In genomic region chr8:104631975-104632374, GRCm38 (mm10) we compare ENCODE assay signal across 9 mouse cellular contexts. TPM values are rescaled to one million over a fixed set of nuclear protein-coding genes. Genes with fewer than 3 reads are reported as not detected.
A peak's percentile ranks its signal among the peaks of the same experiment; 100 is the strongest.
DNase-seq lines count a peak whose midpoint lies in the region; ATAC-seq and TF ChIP-seq lines count a peak whose summit lies in the region.
"Had no signal": no experiment of that assay in that cellular context is flagged by ENCODE, and none has a peak within 500 bp of the region (broad histone marks: within the 10 kb centered on the region; RNA-seq: fewer than 3 reads in every experiment).

No protein-coding gene starts in this region.

- H3K4me2 ChIP-seq in hindbrain, embryonic 14.5 days (replicated peaks), result 0 out of 2 replicates have a peak overlapping the region, but pooled peaks have one; percentile 60
- no peak overlapping the region for H3K4me2 ChIP-seq in hindbrain, embryonic 11.5 days (replicated peaks; ENCODE audit: low read depth, low read length)
- peak overlapping the region; percentile 70 for H3K4me2 ChIP-seq in intestine, embryonic 16.5 days (ENCODE audit: low read depth, low read length)
- H3K4me2 ChIP-seq in stomach, postnatal 0 days (replicated peaks; ENCODE audit: low read depth), result peak overlapping the region; percentile 58

- H3K4me3 ChIP-seq in hindbrain, embryonic 14.5 days (replicated peaks; ENCODE audit: low read length), result 0 out of 2 replicates have a peak overlapping the region, but pooled peaks have one; percentile 26
- H3K4me3 ChIP-seq in hindbrain, embryonic 11.5 days (ENCODE audit: low read depth, low read length), result no peak overlapping the region
- H3K4me3 ChIP-seq in intestine, embryonic 16.5 days (ENCODE audit: low read length), result peak overlapping the region; percentile 48; the same call in 1 of the 2 replicates
- H3K4me3 ChIP-seq in stomach, postnatal 0 days (ENCODE audit: low read depth, low read length), result peak overlapping the region; percentile 42

- peaks cover 7% of the 10 kb centered on the region for H3K36me3 ChIP-seq in hindbrain, embryonic 14.5 days (replicated peaks; ENCODE audit: control insufficient read depth, insufficient read depth)
- no peaks in the 10 kb centered on the region for H3K36me3 ChIP-seq in hindbrain, embryonic 11.5 days (ENCODE audit: control insufficient read depth, insufficient read depth, low read length)
- H3K36me3 ChIP-seq in intestine, embryonic 16.5 days (ENCODE audit: control insufficient read depth, insufficient read depth, low read length), result no peaks in the 10 kb centered on the region
- H3K36me3 ChIP-seq in stomach, postnatal 0 days (ENCODE audit: control insufficient read depth, insufficient read depth, low read length), result no peaks in the 10 kb centered on the region

- H3K4me1 ChIP-seq in hindbrain, embryonic 14.5 days (replicated peaks; ENCODE audit: control insufficient read depth, insufficient read depth, low read length), result peaks cover 8% of the 10 kb centered on the region; the same call in 1 of the 2 replicates
- no peaks in the 10 kb centered on the region; the same call in 1 of the 2 replicates for H3K4me1 ChIP-seq in hindbrain, embryonic 11.5 days (replicated peaks; ENCODE audit: control insufficient read depth, insufficient read depth, low read length)
- H3K4me1 ChIP-seq in intestine, embryonic 16.5 days (ENCODE audit: control insufficient read depth, insufficient read depth, low read length), result peaks cover 6% of the 10 kb centered on the region
- 0 out of 2 replicates have a peak, but pooled peaks cover 2% of the 10 kb centered on the region for H3K4me1 ChIP-seq in stomach, postnatal 0 days (replicated peaks; ENCODE audit: control insufficient read depth, insufficient read depth)

- no peak for TF ChIP-seq CTCF in stomach, postnatal 0 days (IDR thresholded peaks at IDR 0.05; ENCODE audit: low read depth)

- TF ChIP-seq EP300 in stomach, postnatal 0 days (optimal IDR thresholded peaks at IDR 0.05), result no peak

- no peak overlapping the region for H3K27ac ChIP-seq in hindbrain, embryonic 14.5 days
- H3K27ac ChIP-seq in hindbrain, embryonic 11.5 days (ENCODE audit: low read depth, low read length), result no peak overlapping the region
- H3K27ac ChIP-seq in intestine, embryonic 16.5 days (ENCODE audit: low read length), result no peak overlapping the region
- H3K27ac ChIP-seq in stomach, postnatal 0 days (replicated peaks), result peak overlapping the region; percentile 58

- DNase-seq in hindbrain, embryonic 14.5 days (ENCODE audit: low spot score), result no peak
- DNase-seq in hindbrain, embryonic 11.5 days (ENCODE audit: low spot score), result no peak
- DNase-seq in urinary bladder, postnatal 14 days (ENCODE audit: low spot score), result peak; percentile 1
- DNase-seq in urinary bladder, adult 18-20 months (ENCODE audit: low spot score in 2 of 2), result no peak
- no peak for DNase-seq in stomach, postnatal 0 days (ENCODE audit: low spot score)
- no peak for DNase-seq in ovary, postnatal 36 days (ENCODE audit: low spot score)
- no peak for DNase-seq in right cerebral cortex, postnatal 14 days

- no peak overlapping the region for H3K9ac ChIP-seq in hindbrain, embryonic 14.5 days
- H3K9ac ChIP-seq in hindbrain, embryonic 11.5 days (ENCODE audit: low read depth, low read length), result no peak overlapping the region
- no peak overlapping the region for H3K9ac ChIP-seq in intestine, embryonic 16.5 days (ENCODE audit: low read depth, low read length)
- H3K9ac ChIP-seq in stomach, postnatal 0 days (ENCODE audit: low read length), result no peak overlapping the region

- 28% methylated on average over 5 of the region's 5 CpGs for WGBS in hindbrain, embryonic 14.5 days
- WGBS in hindbrain, embryonic 11.5 days, result 28% methylated on average over 5 of the region's 5 CpGs
- WGBS in intestine, embryonic 16.5 days, result 42% methylated on average over 5 of the region's 5 CpGs
- 34% methylated on average over 5 of the region's 5 CpGs for WGBS in stomach, postnatal 0 days

- no peak for ATAC-seq in hindbrain, embryonic 14.5 days (ENCODE audit: low FRiP score)
- no peak for ATAC-seq in hindbrain, embryonic 11.5 days (ENCODE audit: low FRiP score)
- no peak for ATAC-seq in intestine, embryonic 16.5 days
- ATAC-seq in stomach, postnatal 0 days (ENCODE audit: low FRiP score, low TSS enrichment), result no peak

- no peaks in the 10 kb centered on the region for H3K9me3 ChIP-seq in hindbrain, embryonic 14.5 days (ENCODE audit: control insufficient read depth, low read length)
- H3K9me3 ChIP-seq in hindbrain, embryonic 11.5 days (ENCODE audit: control insufficient read depth, low read length), result no peaks in the 10 kb centered on the region
- no peaks in the 10 kb centered on the region for H3K9me3 ChIP-seq in intestine, embryonic 16.5 days (ENCODE audit: control insufficient read depth, low read length)
- no peaks in the 10 kb centered on the region for H3K9me3 ChIP-seq in stomach, postnatal 0 days (ENCODE audit: control insufficient read depth, low read length)

- peaks cover 27% of the 10 kb centered on the region for H3K27me3 ChIP-seq in hindbrain, embryonic 14.5 days (ENCODE audit: control insufficient read depth, insufficient read depth, low read length)
- H3K27me3 ChIP-seq in hindbrain, embryonic 11.5 days (ENCODE audit: control insufficient read depth, insufficient read depth, low read length), result peaks cover 17% of the 10 kb centered on the region
- H3K27me3 ChIP-seq in intestine, embryonic 16.5 days (replicated peaks; ENCODE audit: control insufficient read depth, insufficient read depth, low read length), result peaks cover 9% of the 10 kb centered on the region
- H3K27me3 ChIP-seq in stomach, postnatal 0 days (ENCODE audit: control insufficient read depth, insufficient read depth, low read length), result no peaks in the 10 kb centered on the region
- H3K27me3 ChIP-seq: Patski had no signal

RNA-seq across cellular contexts. Expression of gene Rrad, which starts 0.8 kb away (rescaled TPM):
- polyA plus RNA-seq in hindbrain, embryonic 14.5 days (2014; fragmentation: Nextera tagmentation; extraction: Ambion mirVana), result 3.9 and 4.3 TPM in 2 replicates
- polyA plus RNA-seq in hindbrain, embryonic 11.5 days (2014; fragmentation: Nextera tagmentation; extraction: Ambion mirVana), result 1.7 and 2.1 TPM in 2 replicates
- polyA plus RNA-seq in intestine, embryonic 16.5 days (2015; fragmentation: Nextera tagmentation; extraction: Ambion mirVana), result 4.6 and 5.2 TPM in 2 replicates
- polyA plus RNA-seq in stomach, postnatal 0 days (2015; fragmentation: Nextera tagmentation; extraction: Ambion mirVana), result 10.3 and 12.8 TPM in 2 replicates

RNA-seq across cellular contexts. Expression of gene Cdh16, which starts 7.8 kb away (rescaled TPM):
- not detected in 2 replicates for polyA plus RNA-seq in hindbrain, embryonic 14.5 days (2014; fragmentation: Nextera tagmentation; extraction: Ambion mirVana)
- not detected in 2 replicates for polyA plus RNA-seq in hindbrain, embryonic 11.5 days (2014; fragmentation: Nextera tagmentation; extraction: Ambion mirVana)
- polyA plus RNA-seq in intestine, embryonic 16.5 days (2015; fragmentation: Nextera tagmentation; extraction: Ambion mirVana), result 0.31 and 0.36 TPM in 2 replicates
- 0.30 TPM in 2 replicates for polyA plus RNA-seq in stomach, postnatal 0 days (2015; fragmentation: Nextera tagmentation; extraction: Ambion mirVana)

RNA-seq across cellular contexts. Expression of gene Ciao2b, which starts 9.8 kb away (rescaled TPM):
- polyA plus RNA-seq in hindbrain, embryonic 14.5 days (2014; fragmentation: Nextera tagmentation; extraction: Ambion mirVana), result 109 and 128 TPM in 2 replicates
- 99.6 and 103 TPM in 2 replicates for polyA plus RNA-seq in hindbrain, embryonic 11.5 days (2014; fragmentation: Nextera tagmentation; extraction: Ambion mirVana)
- 93.6 and 94.9 TPM in 2 replicates for polyA plus RNA-seq in intestine, embryonic 16.5 days (2015; fragmentation: Nextera tagmentation; extraction: Ambion mirVana)
- polyA plus RNA-seq in stomach, postnatal 0 days (2015; fragmentation: Nextera tagmentation; extraction: Ambion mirVana), result 71.2 and 76.1 TPM in 2 replicates

RNA-seq across cellular contexts. Expression of gene Pdp2, which starts 40.7 kb away (rescaled TPM):
- polyA plus RNA-seq in hindbrain, embryonic 14.5 days (2014; fragmentation: Nextera tagmentation; extraction: Ambion mirVana), result 18.7 and 19.7 TPM in 2 replicates
- 14.4 and 17.1 TPM in 2 replicates for polyA plus RNA-seq in hindbrain, embryonic 11.5 days (2014; fragmentation: Nextera tagmentation; extraction: Ambion mirVana)
- polyA plus RNA-seq in intestine, embryonic 16.5 days (2015; fragmentation: Nextera tagmentation; extraction: Ambion mirVana), result 18.2 and 18.4 TPM in 2 replicates
- 5.5 and 6.2 TPM in 2 replicates for polyA plus RNA-seq in stomach, postnatal 0 days (2015; fragmentation: Nextera tagmentation; extraction: Ambion mirVana)
